Mouse (Mus musculus) ES-E14 (cell line): ENCODE measurements around the gene Pik3cd. TPM values are rescaled to one million over a fixed set of nuclear protein-coding genes. Genes with fewer than 3 reads are reported as not detected.

ENCODE experiments used
- DNase-seq: peaks from one replicate; pipeline ENCODE4 v3.0.0-alpha.2; 2013; ENCODE audit warnings: low read depth, low spot score
- H3K27ac ChIP-seq: 2 replicates; pipeline ENCODE4 v1.5.1; 2012; ENCODE audit warnings: low read depth, mild to moderate bottlenecking, low read length, moderate library complexity, mixed read lengths; ENCODE audit not compliant: poor library complexity, insufficient read depth, severe bottlenecking
- H3K36me3 ChIP-seq: 2 replicates; pipeline ENCODE4 v1.6.1; 2012; ENCODE audit warnings: mild to moderate bottlenecking, low read length, moderate library complexity, mixed read lengths; ENCODE audit not compliant: control insufficient read depth, poor library complexity, insufficient read depth, severe bottlenecking
- H3K4me1 ChIP-seq, 2 experiments: fragments of 150-350 bp in 1 of 2; sonication (generic) in 1 of 2; 2 replicates each; pipeline ENCODE4 v1.6.1; 2012; ENCODE audit warnings: low read length in 2 of 2, mild to moderate bottlenecking in 1 of 2, mixed read lengths in 1 of 2; ENCODE audit not compliant: control insufficient read depth in 2 of 2, insufficient read depth in 2 of 2, poor library complexity in 1 of 2
- H3K4me3 ChIP-seq, 2 experiments: fragments of 150-350 bp in 1 of 2; sonication (generic) in 1 of 2; 2 replicates each; pipeline ENCODE4 v1.5.1; 2012; ENCODE audit warnings: low read length in 2 of 2, low read depth in 1 of 2, mild to moderate bottlenecking in 1 of 2, mixed read lengths in 1 of 2; ENCODE audit not compliant: insufficient read depth in 1 of 2, poor library complexity in 1 of 2, severe bottlenecking in 1 of 2
- H3K9ac ChIP-seq: 2 replicates; pipeline ENCODE4 v1.6.1; 2012; ENCODE audit warnings: low read depth, mild to moderate bottlenecking, low read length, mixed read lengths; ENCODE audit not compliant: poor library complexity, insufficient read depth, severe bottlenecking
- H3K9me3 ChIP-seq: fragments of 150-350 bp; sonication (generic); 2 replicates; pipeline ENCODE4 v1.6.1; 2012; ENCODE audit warnings: low read depth, mild to moderate bottlenecking, low read length; ENCODE audit not compliant: control insufficient read depth, insufficient read depth
- CHD2 ChIP-seq: IDR thresholded peaks from 2 replicates; pipeline ENCODE4 v1.6.1; 2014; ENCODE audit warnings: mild to moderate bottlenecking, low read depth, low read length, inconsistent platforms
- HCFC1 ChIP-seq: IDR thresholded peaks from 2 replicates; pipeline ENCODE4 v1.6.1; 2012; ENCODE audit warnings: low read length, inconsistent platforms, borderline replicate concordance; ENCODE audit not compliant: insufficient read depth
- MAFK ChIP-seq: IDR thresholded peaks from 2 replicates; pipeline ENCODE4 v1.6.1; 2014; ENCODE audit warnings: mild to moderate bottlenecking, low read depth, low read length, inconsistent platforms; ENCODE audit not compliant: insufficient read depth
- ZC3H11A ChIP-seq: IDR thresholded peaks from 2 replicates; pipeline ENCODE4 v1.6.1; 2012; ENCODE audit warnings: low read depth, mild to moderate bottlenecking, inconsistent platforms, low read length, borderline replicate concordance
- ZNF384 ChIP-seq: IDR thresholded peaks from 2 replicates; pipeline ENCODE4 v1.6.1; 2012; ENCODE audit warnings: low read depth, low read length, inconsistent platforms
- in situ Hi-C, 2 experiments: fragments of 600-800 bp; cut with MboI; formaldehyde crosslinking; loops; one replicate each; pipeline ENCODE4 v1.15.1; 2025; ENCODE audit warnings: low sequenced_read_pairs in 2 of 2, inconsistent platforms in 1 of 2; ENCODE audit not compliant: unreplicated experiment in 2 of 2
- total RNA-seq: library from RNA; depleted of rRNA; stranded (reverse); fragments of 300-350 nt; gene quantifications from 2 replicates; pipeline ENCODE4 v1.2.3, GENCODE M21; 2012; rRNA removed

Pik3cd gene
- total RNA-seq, 1 experiment: 6.4 TPM

DNA sequence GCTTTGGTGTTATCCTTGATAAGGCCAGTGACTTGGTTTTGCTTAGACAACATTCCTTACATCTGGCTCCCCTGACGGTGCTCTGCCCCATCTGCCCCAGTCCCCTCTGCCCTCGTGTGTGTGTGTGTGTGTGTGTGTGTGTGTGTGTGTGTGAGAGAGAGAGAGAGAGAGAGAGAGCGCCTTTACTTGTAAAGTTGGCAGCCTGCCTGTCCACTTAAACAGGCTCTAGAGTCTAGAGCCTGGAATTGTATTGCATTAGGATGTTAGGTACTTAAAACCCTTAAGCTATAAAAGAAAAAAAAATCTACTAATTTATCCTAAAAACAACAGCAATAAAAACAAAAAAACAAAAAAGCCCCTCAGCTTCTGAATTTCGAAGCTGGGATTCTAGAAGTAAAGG lies 100.9 kb downstream of the Pik3cd start:
- no peak overlapping the region for H3K4me3 ChIP-seq

DNA sequence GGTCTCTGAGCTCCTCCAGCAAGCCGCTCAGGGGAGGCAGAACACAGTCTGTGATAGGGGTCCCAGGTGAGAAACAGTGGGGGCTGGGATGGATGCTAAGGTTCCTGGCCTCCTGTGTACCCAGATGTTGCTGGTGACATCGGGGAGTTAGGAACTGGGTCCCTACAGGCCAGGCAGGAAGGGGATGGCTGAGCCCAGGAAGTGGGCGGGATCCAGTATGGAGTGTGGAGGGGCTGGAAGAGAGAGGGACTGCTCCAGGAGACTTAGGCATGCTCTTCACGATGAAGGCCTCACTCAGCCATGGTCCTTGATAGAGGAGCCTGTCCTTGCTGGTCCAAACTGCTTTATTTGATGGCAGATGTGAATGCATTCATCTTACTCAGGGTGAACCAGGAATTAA lies 102.2 kb downstream of the Pik3cd start:
- TF ChIP-seq MAFK: no peak
- TF ChIP-seq HCFC1: no peak
- TF ChIP-seq ZNF384: no peak
- TF ChIP-seq ZC3H11A: no peak
- no peak for TF ChIP-seq CHD2

More for the DNA sequence above, 100.9 kb downstream of the Pik3cd start:
- in situ Hi-C loops: no loop called here
- DNase-seq: no peak
- Histone ChIP-seq H3K36me3 (no peaks in the 10 kb centered on the region), H3K27ac (no peak overlapping the region), H3K9me3 (no peaks in the 10 kb centered on the region), H3K4me1 (peaks cover 2 to 37% of the 10 kb centered on the region in 2 experiments), H3K9ac (no peak overlapping the region)
- no peak for TF ChIP-seq ZNF384
- no peak for TF ChIP-seq CHD2
- no peak for TF ChIP-seq MAFK
- TF ChIP-seq ZC3H11A: no peak
- TF ChIP-seq HCFC1: no peak

DNA sequence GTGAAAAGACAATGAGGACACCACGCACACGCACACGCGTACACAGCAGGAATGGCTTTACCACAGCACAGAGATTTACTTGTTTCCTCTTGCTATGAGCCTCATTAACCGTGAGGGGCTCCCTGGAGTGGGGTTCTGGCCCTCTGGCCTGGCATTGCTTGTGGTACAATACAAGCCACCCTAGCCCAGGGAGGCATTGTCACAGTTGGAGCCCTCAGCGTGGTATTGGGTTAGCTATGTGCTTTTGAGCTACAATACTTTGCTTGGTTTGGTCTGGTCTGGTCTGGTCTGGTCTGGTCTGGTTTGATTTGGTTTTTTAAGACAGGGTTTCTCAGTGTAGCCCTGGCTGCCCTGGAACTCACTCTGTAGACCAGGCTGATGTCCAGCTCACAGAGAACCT lies 102.8 kb downstream of the Pik3cd start:
- DNase-seq: no peak
- TF ChIP-seq HCFC1 (no peak), CHD2 (no peak), ZC3H11A (no peak), ZNF384 (no peak), MAFK (no peak)
- no peak overlapping the region for H3K4me3 ChIP-seq
- H3K9me3 ChIP-seq: no peaks in the 10 kb centered on the region
- H3K4me1 ChIP-seq: peaks cover 0 to 28% of the 10 kb centered on the region in 2 experiments; a peak in 2 of 4 replicates
- in situ Hi-C loops: no loop called here
- peak overlapping the region; percentile 58 for H3K27ac ChIP-seq
- peak overlapping the region; percentile 33; the same call in 1 of the 2 replicates for H3K9ac ChIP-seq
- no peaks in the 10 kb centered on the region; the same call in 1 of the 2 replicates for H3K36me3 ChIP-seq

More for the DNA sequence above, 102.2 kb downstream of the Pik3cd start:
- Histone ChIP-seq H3K9ac (peak overlapping the region; percentile 33; the same call in 1 of the 2 replicates), H3K36me3 (no peaks in the 10 kb centered on the region), H3K4me1 (peaks cover 0 to 28% of the 10 kb centered on the region in 2 experiments; a peak in 2 of 4 replicates), H3K9me3 (no peaks in the 10 kb centered on the region), H3K27ac (no peak overlapping the region), H3K4me3 (no peak overlapping the region; a peak in 1 of 4 replicates)
- in situ Hi-C loops: no loop called here
- DNase-seq: no peak

Other genes starting within 250 kb of the Pik3cd start
- gene Rbp7, start 247.6 kb downstream of the Pik3cd start, total RNA-seq: 1.4 and 2.7 TPM in 2 replicates
- not detected in 2 replicates for gene Tmem274, start 225.2 kb downstream of the Pik3cd start, total RNA-seq
- gene Nmnat1, start 217.4 kb downstream of the Pik3cd start, total RNA-seq: 8.5 and 11.0 TPM in 2 replicates
- 27.0 and 29.1 TPM in 2 replicates for gene Lzic, start 217.3 kb downstream of the Pik3cd start, total RNA-seq
- gene Ctnnbip1, start 184.3 kb downstream of the Pik3cd start, total RNA-seq: 18.3 and 19.0 TPM in 2 replicates
- gene Clstn1, start 116.1 kb downstream of the Pik3cd start, total RNA-seq: 115 and 254 TPM in 2 replicates
- 47.3 and 66.6 TPM in 2 replicates for gene Tmem201, start 35.5 kb upstream of the Pik3cd start, total RNA-seq
- gene Slc25a33, start 71.7 kb upstream of the Pik3cd start, total RNA-seq: 11.5 and 12.2 TPM in 2 replicates